Mouse (Mus musculus) stomach, embryonic 15.5 days (tissue): ENCODE data around the gene Naa60. TPM values are rescaled to one million over a fixed set of nuclear protein-coding genes. Genes with fewer than 3 reads are reported as not detected.

Source experiments
- ATAC-seq: fragments of 200-750 bp; cut with Nextera tagmentation; 2 replicates; pipeline ENCODE4 v1.8.0; 2017; ENCODE audit warnings: low read depth, moderate number of reproducible peaks, moderate TSS enrichment; ENCODE audit not compliant: insufficient read depth, low FRiP score
- H3K27ac ChIP-seq: fragments of 300-500 bp; sonication (generic); 2 replicates; pipeline ENCODE4 v1.5.1; 2015; ENCODE audit warnings: mild to moderate bottlenecking, inconsistent platforms
- H3K27me3 ChIP-seq: fragments of 300-500 bp; sonication (generic); replicated peaks from 2 replicates; pipeline ENCODE4 v1.6.1; 2015; ENCODE audit warnings: inconsistent platforms
- H3K36me3 ChIP-seq: fragments of 300-500 bp; sonication (generic); 2 replicates; pipeline ENCODE4 v1.6.1; 2015; ENCODE audit warnings: inconsistent platforms
- H3K4me1 ChIP-seq: fragments of 300-500 bp; sonication (generic); 2 replicates; pipeline ENCODE4 v1.6.1; 2015; ENCODE audit warnings: inconsistent platforms
- H3K4me2 ChIP-seq: fragments of 300-500 bp; sonication (generic); 2 replicates; pipeline ENCODE4 v1.6.1; 2015; ENCODE audit warnings: mild to moderate bottlenecking, inconsistent platforms
- H3K4me3 ChIP-seq: fragments of 300-500 bp; sonication (generic); replicated peaks from 2 replicates; pipeline ENCODE4 v1.5.1; 2015; ENCODE audit warnings: inconsistent platforms
- H3K9ac ChIP-seq: fragments of 300-500 bp; sonication (generic); 2 replicates; pipeline ENCODE4 v1.6.1; 2015; ENCODE audit warnings: inconsistent platforms
- H3K9me3 ChIP-seq: fragments of 300-500 bp; sonication (generic); 2 replicates; pipeline ENCODE4 v1.6.1; 2016; ENCODE audit warnings: inconsistent platforms
- WGBS: fragments of 180-500 bp; shearing (Covaris S2); methylation state at CpG from one replicate; pipeline ENCODE4 v1.1.7; 2015; 5-methylcytosine and 5-hydroxymethylcytosine counted together
- polyA plus RNA-seq: library from polyadenylated mRNA; unstranded; fragments of >200 nt; fragmentation: Nextera tagmentation; extraction: Ambion mirVana; gene quantifications from 2 replicates; pipeline ENCODE4 v1.2.1, GENCODE M21; 2015

The Naa60 gene
- 40.3 and 41.0 TPM in 2 replicates for polyA plus RNA-seq

- Histone ChIP-seq H3K27ac (peak within 1 kb of the TSS; percentile 70), H3K9ac (peak within 1 kb of the TSS; percentile 52; the same call in 1 of the 2 replicates)
Measured at GRCm38 (mm10) chr16:3872216-3873047, at the start of gene Naa60. TSS of gene Naa60 (plus strand) at chr16:3872375.

GRCm38 (mm10) chr16:3828021-3828420 is 44.2 kb upstream of the Naa60 start:
- ATAC-seq: no peak
- H3K27ac ChIP-seq: no peak overlapping the region
- 44% methylated on average over 3 of the region's 3 CpGs for WGBS
- no peaks in the 10 kb centered on the region for H3K27me3 ChIP-seq
- H3K9ac ChIP-seq: no peak overlapping the region
- H3K4me3 ChIP-seq: no peak overlapping the region
- no peaks in the 10 kb centered on the region for H3K9me3 ChIP-seq
- H3K36me3 ChIP-seq: no peaks in the 10 kb centered on the region
- H3K4me2 ChIP-seq: no peak overlapping the region
- no peaks in the 10 kb centered on the region for H3K4me1 ChIP-seq

More at GRCm38 (mm10) chr16:3872216-3873047, at the start of gene Naa60:
- H3K4me1 ChIP-seq: 0 out of 2 replicates have a peak, but pooled peaks cover 6% of the 10 kb centered on the region
- no peaks in the 10 kb centered on the region for H3K27me3 ChIP-seq
- H3K4me3 ChIP-seq: peak within 1 kb of the TSS; percentile 64
- H3K36me3 ChIP-seq: 0 out of 2 replicates have a peak, but pooled peaks cover 8% of the 10 kb centered on the region
- WGBS: 3% methylated on average over 47 of the region's 47 CpGs
- peak; percentile 99 for ATAC-seq
- peak within 1 kb of the TSS; percentile 88 for H3K4me2 ChIP-seq
- H3K9me3 ChIP-seq: no peaks in the 10 kb centered on the region

- H3K4me1 ChIP-seq: no peaks in the 10 kb centered on the region
Measured at GRCm38 (mm10) chr16:3829727-3830126, 42.4 kb upstream of the Naa60 start.

GRCm38 (mm10) chr16:3830588-3831109 is 41.5 kb upstream of the Naa60 start, which contains the start of gene Olfr15:
TSS of gene Olfr15 (plus strand) at chr16:3830878.
- no peaks in the 10 kb centered on the region for H3K4me1 ChIP-seq
- no peaks in the 10 kb centered on the region for H3K9me3 ChIP-seq
- no peak within 1 kb of the TSS for H3K4me3 ChIP-seq
- no peak within 1 kb of the TSS for H3K27ac ChIP-seq
- no peaks in the 10 kb centered on the region for H3K36me3 ChIP-seq
- no peak within 1 kb of the TSS for H3K4me2 ChIP-seq
- H3K9ac ChIP-seq: no peak within 1 kb of the TSS
- no peak for ATAC-seq
- no peaks in the 10 kb centered on the region for H3K27me3 ChIP-seq

More at GRCm38 (mm10) chr16:3829727-3830126, 42.4 kb upstream of the Naa60 start:
- ATAC-seq: no peak
- Histone ChIP-seq H3K9ac (no peak overlapping the region), H3K4me3 (no peak overlapping the region), H3K9me3 (no peaks in the 10 kb centered on the region), H3K27me3 (no peaks in the 10 kb centered on the region), H3K36me3 (no peaks in the 10 kb centered on the region), H3K4me2 (no peak overlapping the region), H3K27ac (no peak overlapping the region)
- WGBS: 80% methylated on average over 2 of the region's 2 CpGs

GRCm38 (mm10) chr16:3835461-3835860 is 36.7 kb upstream of the Naa60 start:
- H3K4me3 ChIP-seq: no peak overlapping the region
- H3K36me3 ChIP-seq: no peaks in the 10 kb centered on the region
- H3K27ac ChIP-seq: no peak overlapping the region
- ATAC-seq: no peak
- H3K27me3 ChIP-seq: no peaks in the 10 kb centered on the region
- no peaks in the 10 kb centered on the region for H3K9me3 ChIP-seq
- no peaks in the 10 kb centered on the region for H3K4me1 ChIP-seq
- WGBS: 73% methylated on average over 2 of the region's 2 CpGs
- H3K9ac ChIP-seq: no peak overlapping the region
- no peak overlapping the region for H3K4me2 ChIP-seq

- Histone ChIP-seq H3K4me1 (no peaks in the 10 kb centered on the region), H3K9ac (no peak overlapping the region), H3K27ac (no peak overlapping the region), H3K4me2 (no peak overlapping the region), H3K36me3 (no peaks in the 10 kb centered on the region), H3K4me3 (no peak overlapping the region), H3K27me3 (no peaks in the 10 kb centered on the region), H3K9me3 (no peaks in the 10 kb centered on the region)
- WGBS: 53% methylated on average over 17 of the region's 17 CpGs
- no peak; the same call in 1 of the 2 replicates for ATAC-seq
Measured at GRCm38 (mm10) chr16:3839157-3839885, 32.9 kb upstream of the Naa60 start.

GRCm38 (mm10) chr16:3842989-3843388 is 29.2 kb upstream of the Naa60 start:
- ATAC-seq: no peak
- Histone ChIP-seq H3K27ac (no peak overlapping the region), H3K4me1 (peaks cover 6% of the 10 kb centered on the region; the same call in 1 of the 2 replicates), H3K9me3 (no peaks in the 10 kb centered on the region), H3K27me3 (no peaks in the 10 kb centered on the region), H3K9ac (no peak overlapping the region), H3K36me3 (no peaks in the 10 kb centered on the region), H3K4me2 (no peak overlapping the region), H3K4me3 (no peak overlapping the region)
- 21% methylated on average over 4 of the region's 4 CpGs for WGBS

- ATAC-seq: no peak
- Histone ChIP-seq H3K9ac (no peak overlapping the region), H3K4me2 (no peak overlapping the region), H3K27me3 (no peaks in the 10 kb centered on the region), H3K4me1 (peaks cover 8% of the 10 kb centered on the region; the same call in 1 of the 2 replicates), H3K27ac (no peak overlapping the region), H3K4me3 (no peak overlapping the region), H3K9me3 (no peaks in the 10 kb centered on the region), H3K36me3 (no peaks in the 10 kb centered on the region)
- whole genome bisulfite sequencing: 50% methylated on average over 1 of the region's 1 CpGs
Measured at GRCm38 (mm10) chr16:3843796-3844195, 28.4 kb upstream of the Naa60 start.

GRCm38 (mm10) chr16:3846711-3847518 is 25.3 kb upstream of the Naa60 start, which contains the start of gene Zfp174:
TSS of gene Zfp174 (plus strand) at chr16:3847268.
- H3K4me3 ChIP-seq: peak within 1 kb of the TSS; percentile 74
- peak within 1 kb of the TSS; percentile 68 for H3K4me2 ChIP-seq
- no peaks in the 10 kb centered on the region for H3K36me3 ChIP-seq
- ATAC-seq: peak; percentile 100
- H3K27ac ChIP-seq: no peak within 1 kb of the TSS; the same call in 1 of the 2 replicates
- H3K4me1 ChIP-seq: peaks cover 8% of the 10 kb centered on the region; the same call in 1 of the 2 replicates
- H3K9me3 ChIP-seq: no peaks in the 10 kb centered on the region
- H3K27me3 ChIP-seq: no peaks in the 10 kb centered on the region
- peak within 1 kb of the TSS; percentile 41 for H3K9ac ChIP-seq
- 2% methylated on average over 38 of the region's 38 CpGs for WGBS

- Histone ChIP-seq H3K9me3 (no peaks in the 10 kb centered on the region), H3K4me2 (peak overlapping the region; percentile 68), H3K27me3 (no peaks in the 10 kb centered on the region), H3K4me3 (peak overlapping the region; percentile 74), H3K9ac (0 out of 2 replicates have a peak overlapping the region, but pooled peaks have one; percentile 41), H3K4me1 (peaks cover 8% of the 10 kb centered on the region; the same call in 1 of the 2 replicates), H3K27ac (no peak overlapping the region), H3K36me3 (no peaks in the 10 kb centered on the region)
- WGBS: 70% methylated on average over 4 of the region's 4 CpGs
- ATAC-seq: no peak
Measured at GRCm38 (mm10) chr16:3847871-3848270, 24.3 kb upstream of the Naa60 start.

- H3K4me3 ChIP-seq: no peak overlapping the region
- ATAC-seq: no peak
- H3K9me3 ChIP-seq: no peaks in the 10 kb centered on the region
- H3K36me3 ChIP-seq: no peaks in the 10 kb centered on the region
- H3K27me3 ChIP-seq: no peaks in the 10 kb centered on the region
- peaks cover 8% of the 10 kb centered on the region; the same call in 1 of the 2 replicates for H3K4me1 ChIP-seq
- H3K4me2 ChIP-seq: no peak overlapping the region
- 78% methylated on average over 3 of the region's 3 CpGs for WGBS
- H3K9ac ChIP-seq: no peak overlapping the region
- H3K27ac ChIP-seq: no peak overlapping the region
Measured at GRCm38 (mm10) chr16:3848416-3848815, 23.8 kb upstream of the Naa60 start.
